Mouse (Mus musculus) right cerebral cortex, adult 18-20 months (tissue): ENCODE measurements around the gene Fam53b.
A peak's percentile ranks its signal among the peaks of the same experiment; 100 is the strongest.

Source experiments
- DNase-seq: peaks from one replicate; pipeline ENCODE4 v3.0.0; 2022; ENCODE audit warnings: mixed read lengths

Gene Fam53b

DNA sequence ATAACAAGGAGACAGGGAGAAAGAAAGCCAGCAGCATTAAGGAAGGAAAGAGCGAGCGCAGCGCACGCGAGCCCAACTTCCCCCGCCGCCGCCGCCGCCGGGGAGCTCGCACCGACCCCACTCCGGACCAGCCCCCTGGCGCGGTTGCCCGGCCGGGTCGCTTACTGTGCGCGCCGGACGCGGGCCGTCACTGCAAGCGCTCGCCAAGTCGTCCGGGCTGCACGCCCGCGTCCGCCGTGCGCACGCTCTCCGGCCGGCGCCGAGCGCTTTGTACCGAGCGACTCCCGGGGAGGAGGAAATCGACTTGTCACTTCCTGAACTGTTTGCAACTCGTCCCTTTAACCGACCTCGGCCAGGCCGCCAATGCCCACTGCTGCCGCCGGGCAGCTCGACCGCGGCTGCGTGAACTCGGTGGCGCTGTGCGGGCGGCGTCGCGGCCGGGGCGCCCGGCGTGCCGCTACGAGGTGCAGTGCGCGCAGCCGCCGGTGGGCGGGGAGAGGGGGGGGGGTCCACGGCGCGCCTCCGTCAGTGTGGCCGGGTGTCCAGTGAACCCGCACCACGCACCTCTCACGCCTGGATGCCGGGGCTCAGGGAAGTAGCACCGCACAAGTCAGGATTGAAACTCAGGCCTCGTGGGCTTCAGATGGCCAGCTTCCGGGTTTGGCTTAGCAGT is at the start of gene Fam53b:
Gene Fam53b, minus strand, starts transcription at position 471 of the 673 bp plus-strand sequence.
- DNase-seq: peak; percentile 79

DNA sequence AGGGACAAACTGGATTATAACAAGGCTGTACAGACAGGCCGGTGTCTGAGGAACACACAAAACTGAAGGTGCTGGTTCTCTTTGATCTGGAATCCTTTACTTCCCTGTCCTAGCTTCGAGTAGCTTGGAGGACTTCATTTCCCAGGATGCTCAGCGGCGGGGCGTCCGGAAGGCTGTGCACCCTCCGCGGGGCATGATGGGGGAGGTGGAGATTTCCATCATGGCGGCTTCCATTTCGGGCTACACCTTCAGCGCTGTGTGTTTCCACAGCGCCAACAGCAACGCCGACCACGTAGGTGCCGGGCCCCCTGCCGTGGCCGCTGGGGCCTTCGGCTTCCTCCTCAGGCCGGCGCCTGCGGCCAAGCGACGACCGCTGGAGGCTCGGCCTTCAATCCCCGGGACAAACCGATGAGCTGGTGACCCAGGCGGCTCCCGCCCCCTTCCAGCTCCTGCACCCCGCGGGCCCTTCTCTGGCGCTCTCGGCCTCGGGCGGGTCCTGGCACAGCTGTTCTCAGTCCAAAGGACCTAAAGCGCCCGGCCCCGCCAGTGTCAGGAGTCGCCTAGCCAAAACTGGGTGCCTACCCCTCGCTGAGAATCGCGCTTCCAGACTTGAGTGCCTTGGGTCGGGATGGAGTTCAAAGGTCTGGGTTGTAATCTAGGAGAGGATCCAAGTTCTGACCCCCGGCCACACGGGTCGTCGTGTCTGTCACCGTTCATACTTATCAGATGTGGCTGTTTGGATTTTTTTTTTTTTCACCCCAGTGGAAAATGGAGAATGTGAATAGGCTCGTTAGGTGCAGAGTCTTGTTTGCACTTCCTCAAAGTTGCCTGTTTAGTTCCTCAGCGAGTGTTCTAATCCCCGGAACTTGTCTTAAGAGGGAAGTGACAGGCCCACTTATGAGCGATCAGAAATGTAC is 45.6 kb upstream of the Fam53b start, which contains the start of gene Abraxas2:
Gene Abraxas2, plus strand, starts transcription at position 184 of the 917 bp plus-strand sequence.
- peak; percentile 94 for DNase-seq

DNA sequence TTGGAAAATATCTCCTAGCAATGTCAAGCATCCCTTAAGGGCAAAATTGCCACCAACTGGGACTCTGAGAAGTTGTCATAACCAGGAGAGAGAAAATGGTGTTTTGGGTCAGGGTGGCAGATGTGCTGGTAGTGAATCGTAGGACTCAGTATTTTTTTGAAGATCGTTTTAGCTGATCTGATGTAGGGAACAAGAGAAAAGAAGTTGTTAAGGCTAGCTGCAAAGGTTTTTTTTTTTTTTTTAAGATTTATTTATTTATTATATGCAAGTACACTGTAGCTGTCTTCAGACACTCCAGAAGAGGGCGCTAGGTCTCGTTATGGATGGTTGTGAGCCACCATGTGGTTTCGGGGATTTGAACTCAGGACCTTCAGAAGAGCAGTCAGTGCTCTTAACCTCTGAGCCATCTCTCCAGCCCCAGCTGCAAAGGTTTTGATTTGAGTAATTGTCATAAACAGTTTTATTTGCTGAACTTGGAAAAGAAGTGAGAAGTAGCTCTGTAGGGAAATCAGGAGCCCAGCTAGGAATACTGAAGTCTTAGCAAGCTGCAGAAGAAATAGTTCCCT is 44.4 kb upstream of the Fam53b start:
- DNase-seq: no peak

DNA sequence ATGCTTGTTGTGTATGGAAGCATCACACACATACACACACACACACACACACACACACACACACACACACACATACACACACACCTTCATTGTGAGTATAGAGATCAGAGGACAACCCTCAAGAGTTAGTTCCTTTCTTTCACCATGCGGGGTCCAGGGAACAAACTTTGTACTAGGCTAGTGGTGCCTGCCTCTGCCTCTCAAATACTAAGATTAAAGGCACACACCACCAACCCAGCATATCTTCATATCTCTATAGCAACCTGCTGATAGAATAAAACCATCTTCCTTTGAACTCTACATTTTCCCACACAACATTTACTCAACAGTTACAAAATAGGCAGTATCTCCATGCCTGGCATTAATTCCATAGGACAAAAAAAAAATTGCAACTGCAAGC is 42.4 kb upstream of the Fam53b start:
- DNase-seq: no peak

DNA sequence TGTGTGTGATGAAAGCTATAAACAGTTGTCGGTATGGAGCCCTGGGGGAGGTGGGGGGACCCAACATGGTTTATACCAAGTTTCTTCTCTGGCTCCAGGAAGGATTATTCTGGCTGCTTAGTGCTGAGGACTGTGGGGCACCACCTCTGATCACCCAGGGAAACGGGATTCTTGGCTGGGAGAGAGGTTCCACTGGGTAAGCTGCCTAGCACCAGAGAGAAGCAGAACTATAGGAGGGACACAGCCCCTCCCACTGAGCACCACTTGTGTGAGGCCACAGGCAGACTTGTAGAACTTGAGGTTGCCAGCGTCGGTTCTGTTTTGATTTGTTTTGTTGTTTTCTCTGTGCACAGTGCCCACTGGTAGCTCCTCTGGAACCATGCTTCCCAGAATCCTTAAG is 40.3 kb upstream of the Fam53b start:
- DNase-seq: no peak

DNA sequence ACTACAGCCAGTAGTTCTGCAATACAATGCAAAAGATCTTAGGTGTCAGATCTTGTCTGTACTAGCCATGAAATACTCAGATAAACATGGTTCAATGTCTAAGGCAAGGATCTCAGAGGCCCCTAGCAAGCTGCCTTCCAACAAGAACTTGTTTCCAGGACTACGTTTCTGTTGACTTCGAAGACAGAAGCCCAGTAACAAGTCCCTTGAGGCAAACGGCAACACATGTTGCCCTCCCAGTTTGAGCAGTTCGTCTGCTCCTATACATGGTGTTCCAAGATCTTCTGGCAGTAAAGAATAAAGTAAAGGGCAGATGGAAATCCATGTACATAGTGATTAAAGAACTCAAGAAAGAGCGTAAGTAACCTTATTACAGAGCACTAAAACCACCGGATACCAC is 39.7 kb upstream of the Fam53b start:
- DNase-seq: no peak

DNA sequence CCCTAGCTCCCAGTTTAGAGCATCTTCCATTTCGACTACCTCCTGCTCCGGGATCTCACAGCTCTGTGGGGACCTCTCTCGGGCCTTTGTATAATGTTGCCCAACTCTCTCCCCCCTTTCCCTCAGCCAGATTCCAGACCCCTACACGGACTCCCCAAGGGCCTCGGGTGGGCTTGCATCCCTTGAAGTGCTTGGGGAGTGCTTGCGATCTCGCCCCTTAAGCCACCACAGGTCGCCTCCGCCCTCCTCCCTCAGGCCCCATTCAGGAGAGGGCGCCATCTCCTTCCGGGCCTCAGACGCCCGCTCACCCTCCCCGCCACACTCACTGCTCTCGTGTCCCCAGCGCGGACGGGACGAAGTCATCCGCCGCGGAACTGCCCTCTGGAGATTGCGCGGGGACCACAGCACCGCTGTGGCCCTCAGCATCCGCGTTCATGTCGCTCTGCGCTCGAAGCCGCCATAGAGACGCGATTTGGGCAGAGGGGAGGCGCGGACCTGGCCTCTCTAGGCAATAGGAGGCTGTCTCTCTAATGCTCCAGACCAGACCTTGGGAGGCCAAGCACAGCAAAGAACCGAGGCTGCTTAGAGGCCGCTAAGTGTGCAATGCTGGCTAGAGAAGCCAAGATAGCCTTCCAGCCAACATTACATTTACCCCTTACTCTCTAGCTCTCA is 38.6 kb upstream of the Fam53b start, which contains the start of gene Eef1akmt2:
Gene Eef1akmt2, minus strand, starts transcription at position 501 of the 672 bp plus-strand sequence.
- DNase-seq: peak; percentile 85

DNA sequence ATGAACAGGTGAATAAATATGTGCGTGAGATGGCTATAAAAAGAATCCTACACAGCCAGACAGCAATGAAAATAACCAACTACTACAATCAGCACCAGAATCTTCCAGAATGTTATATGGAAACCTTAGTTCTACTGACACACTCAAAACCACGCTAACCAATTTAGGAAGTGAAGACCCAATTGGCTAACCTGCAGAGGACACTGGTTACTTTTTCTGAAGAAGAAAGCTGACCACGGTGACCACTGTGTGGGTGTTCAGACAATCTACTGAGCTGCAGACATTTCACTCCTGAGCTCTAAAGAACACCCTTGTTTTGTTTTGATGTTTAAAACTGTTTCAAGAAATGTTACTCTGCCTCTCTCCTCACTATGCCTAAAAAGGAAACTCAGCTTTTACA is 29.5 kb upstream of the Fam53b start:
- no peak for DNase-seq

DNA sequence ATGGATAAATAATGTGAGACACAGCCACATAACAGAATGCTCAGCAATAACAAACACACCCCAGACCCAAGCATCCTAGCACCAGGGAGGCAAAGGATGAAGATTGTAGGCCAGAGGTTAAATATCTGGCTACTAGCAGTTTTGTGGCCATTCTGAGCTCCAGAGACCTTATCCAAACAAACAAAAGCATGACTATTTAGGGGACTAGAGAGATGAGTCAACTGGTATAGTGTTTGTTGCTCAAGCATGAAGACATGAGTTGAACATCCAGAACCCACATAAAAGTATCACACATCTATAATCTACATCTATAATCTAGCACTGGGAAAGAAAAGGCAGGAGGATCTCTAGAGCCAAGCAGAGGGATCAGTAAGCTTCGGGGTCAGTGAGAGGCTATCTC is 28.8 kb upstream of the Fam53b start:
- DNase-seq: no peak

DNA sequence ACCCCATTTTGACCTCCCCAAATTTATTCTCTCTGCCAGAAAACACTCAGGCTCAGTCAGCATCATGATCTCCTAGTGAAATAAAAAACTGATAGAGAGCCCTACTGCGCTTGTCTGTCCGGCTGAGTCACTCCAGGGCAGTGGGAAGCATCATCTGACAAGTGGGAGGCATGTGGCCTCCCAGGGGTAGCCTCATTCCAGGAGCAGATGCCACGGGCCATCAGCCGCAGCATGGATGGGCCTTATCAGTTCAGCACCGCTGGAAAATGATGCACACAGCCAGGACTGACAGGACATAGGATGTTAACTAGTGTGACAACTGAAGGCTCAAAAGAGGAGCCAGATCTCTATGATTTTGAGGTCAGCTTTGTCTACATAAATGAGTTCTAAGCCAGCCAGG is 27.6 kb upstream of the Fam53b start:
- no peak for DNase-seq

DNA sequence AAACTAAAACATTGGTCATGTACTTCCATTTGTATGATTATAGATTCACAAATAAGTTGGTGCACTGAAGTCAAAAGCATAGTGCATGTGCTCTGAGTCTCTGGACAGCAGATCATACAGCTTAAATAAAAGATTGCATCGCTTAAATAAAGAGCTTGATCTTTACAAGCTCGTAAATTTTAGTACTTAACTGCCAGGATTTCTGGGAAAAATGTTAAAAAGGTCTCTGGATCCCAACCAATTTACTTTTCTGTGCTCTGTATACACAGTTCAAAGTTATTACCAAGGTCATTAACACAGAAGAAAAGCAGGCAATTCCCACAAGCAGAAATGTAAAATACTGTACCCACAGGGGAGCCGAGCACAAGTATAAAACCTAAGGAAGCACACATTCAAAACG is 17.3 kb upstream of the Fam53b start:
- DNase-seq: no peak

DNA sequence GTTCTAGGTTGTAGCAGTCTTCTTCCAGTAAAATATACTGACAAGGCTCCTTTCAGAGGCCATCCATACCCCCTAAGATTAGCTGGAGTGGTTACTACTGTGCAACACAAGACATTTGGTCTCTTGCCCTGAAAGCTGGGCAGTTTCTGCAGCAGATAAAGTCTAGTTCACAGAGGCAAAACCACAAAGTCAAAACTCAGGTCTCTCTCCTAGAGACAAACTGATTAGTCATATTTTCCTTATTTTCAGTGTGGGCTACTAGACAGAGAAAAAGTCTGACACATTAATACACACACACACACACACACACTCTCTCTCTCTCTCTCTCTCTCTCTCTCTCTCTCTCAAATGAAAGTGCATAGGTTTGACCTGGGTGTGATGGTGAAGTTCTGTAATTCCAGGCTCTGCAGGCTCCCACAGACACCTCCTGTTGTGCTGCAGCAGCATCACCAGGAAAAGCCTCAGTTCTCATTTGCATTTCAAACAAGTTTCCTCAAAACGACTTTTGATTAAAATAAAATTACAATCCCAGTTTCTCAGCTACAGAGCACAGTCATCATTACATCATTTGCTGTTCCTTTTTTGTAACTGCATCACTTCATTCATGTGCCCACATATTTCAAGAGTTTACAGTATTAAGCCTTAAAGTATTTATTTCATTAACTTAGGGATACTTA is 10.8 kb upstream of the Fam53b start:
- no peak for DNase-seq

DNA sequence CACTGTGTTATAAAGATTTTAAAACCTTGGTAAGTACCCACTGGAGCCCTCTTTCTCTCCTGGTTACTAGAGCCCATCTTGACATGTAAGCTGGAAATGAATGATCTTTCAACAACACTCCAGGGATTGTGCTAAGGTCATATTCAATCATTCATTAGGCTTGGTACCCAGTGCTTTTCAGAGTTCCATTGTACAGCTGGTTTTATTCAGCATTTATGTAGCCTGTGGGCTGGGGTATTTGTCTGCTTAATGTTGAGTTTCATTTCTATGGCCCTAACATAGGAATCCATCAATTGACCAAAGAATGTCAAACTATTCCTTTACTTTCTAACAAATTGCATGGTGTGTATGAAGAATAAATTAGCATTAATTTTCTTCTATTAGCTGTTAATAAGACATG is 10.1 kb upstream of the Fam53b start:
- no peak for DNase-seq

DNA sequence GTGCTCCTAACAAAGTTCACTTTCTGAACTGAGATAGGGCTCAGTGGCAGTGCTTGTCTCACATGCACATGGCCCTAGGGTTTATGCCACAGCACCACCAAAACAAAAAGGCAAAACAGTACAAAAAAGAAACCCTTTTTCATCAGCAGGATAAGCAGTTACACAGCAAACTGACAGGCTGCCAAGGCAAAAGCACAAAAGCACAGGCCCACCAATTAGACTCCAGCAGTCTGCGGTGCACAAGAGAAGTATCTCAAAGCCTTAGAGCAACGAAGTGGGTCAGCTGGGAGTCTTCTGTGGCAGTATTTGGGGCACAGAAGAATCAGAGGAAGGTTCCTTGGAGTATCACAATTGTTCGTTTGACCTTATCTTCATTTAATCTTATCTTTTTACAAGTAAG is 7.0 kb upstream of the Fam53b start:
- DNase-seq: no peak

DNA sequence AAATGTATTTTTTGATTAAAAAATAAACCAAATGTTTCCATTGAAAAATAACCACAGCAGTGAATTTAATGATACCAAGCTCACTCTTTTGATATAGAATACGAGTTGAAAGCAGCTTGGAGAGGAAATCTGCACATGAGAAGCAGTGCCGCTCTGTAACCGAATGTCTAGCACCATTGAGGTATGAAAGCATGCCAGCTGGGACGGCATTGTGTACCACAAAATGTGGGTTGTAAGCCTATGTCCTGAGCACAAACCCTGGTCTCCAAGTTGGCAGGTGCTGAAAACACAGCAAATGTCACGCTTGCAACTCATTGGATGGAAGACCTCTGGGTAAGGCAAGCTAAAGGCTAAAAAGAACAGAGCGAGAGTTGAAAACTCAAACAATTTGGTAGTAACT is 3.4 kb upstream of the Fam53b start:
- no peak for DNase-seq

DNA sequence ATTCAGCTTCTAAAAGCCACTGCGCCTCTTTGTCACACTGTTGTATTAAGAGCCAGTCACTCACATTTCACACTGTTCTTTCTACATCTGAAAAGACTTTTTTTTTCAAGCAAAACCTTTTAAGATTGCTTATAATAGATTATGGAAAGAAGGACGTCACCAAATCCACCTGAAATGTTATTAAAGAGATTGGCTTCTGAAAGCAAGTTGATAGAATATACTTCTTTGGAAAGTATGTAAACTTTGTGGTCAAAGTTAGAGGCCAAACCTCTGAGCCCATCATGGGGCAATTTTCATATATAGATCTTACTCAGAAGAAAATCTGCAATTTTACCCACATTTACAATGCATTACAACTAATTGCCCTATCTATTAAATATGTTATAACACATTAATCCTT is 2.8 kb upstream of the Fam53b start:
- DNase-seq: no peak

DNA sequence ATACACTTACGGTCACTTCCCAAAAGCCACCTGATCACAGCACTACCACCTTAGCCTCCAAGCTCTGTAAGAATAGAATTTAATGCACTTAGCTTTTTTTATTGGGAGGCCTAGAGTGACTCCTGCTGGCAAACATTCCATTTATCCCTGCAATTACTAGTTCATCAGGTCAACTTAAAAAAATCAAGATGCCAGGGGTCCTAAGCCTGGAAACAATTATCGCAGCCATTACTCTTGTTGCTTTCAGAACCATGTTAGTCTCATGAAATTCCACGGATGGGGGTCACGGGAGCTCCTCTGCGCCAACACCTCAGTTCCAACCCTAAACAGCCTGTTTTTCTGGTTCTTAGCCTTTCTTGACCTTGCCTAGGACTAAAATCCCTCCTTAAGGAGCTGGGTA is 1.4 kb upstream of the Fam53b start:
- no peak for DNase-seq

DNA sequence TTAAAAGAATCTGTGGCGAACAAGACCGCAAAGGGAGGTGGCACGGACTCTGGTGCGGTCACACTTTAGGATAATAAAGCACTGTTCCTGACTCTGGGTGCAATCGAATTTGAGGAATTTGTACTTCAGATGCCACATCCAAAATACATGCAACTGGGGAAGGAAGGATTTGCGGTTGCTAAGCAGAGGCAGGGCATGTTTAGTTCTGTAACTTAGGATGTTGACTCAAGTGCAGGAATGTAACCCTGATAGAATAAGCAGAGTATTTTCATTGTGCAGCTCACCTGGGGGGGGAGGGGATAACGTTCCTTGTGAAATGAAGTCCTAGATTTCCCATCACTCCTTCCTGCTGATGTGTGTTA is 384 bp upstream of the Fam53b start:
- DNase-seq: no peak

DNA sequence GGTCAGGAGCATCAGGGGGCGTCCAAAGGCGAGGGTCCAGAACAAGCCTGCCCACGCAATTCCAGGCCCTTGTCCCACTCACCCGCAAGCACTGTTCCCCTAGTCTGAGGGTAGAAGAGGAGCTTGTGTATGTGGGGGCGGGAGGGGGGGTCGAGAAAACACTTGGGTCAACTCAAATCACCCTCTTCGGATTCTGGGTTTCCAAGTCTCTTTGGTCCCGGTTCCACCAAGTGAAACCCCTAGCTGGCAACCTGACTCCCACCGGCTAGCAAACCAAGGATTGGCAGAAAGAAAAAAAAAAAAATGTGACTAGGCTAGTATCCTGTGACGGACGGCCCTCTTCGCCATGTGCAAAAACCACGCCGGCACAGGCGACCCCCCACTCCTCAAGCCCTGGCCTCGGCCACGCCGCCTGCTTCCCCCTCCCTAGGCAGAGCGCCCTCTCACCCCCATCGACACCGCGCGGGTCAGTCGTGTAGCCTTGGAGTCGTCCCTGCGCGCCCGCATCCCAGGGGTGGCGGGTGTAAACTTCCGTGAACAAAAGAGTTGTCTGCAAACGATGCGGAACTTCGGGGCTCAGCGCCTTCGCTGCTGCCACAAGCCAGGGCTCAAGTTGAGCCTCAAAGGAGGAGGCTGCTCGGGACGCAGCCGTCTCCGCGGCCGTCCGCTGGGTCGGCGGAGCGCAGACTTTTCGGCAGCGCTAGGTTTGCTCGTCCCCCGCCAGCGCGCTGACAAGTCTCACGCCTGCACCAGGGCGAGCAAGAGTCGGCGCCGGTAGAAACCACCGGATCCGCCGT is 869 bp downstream of the Fam53b start:
- peak; percentile 51 for DNase-seq

DNA sequence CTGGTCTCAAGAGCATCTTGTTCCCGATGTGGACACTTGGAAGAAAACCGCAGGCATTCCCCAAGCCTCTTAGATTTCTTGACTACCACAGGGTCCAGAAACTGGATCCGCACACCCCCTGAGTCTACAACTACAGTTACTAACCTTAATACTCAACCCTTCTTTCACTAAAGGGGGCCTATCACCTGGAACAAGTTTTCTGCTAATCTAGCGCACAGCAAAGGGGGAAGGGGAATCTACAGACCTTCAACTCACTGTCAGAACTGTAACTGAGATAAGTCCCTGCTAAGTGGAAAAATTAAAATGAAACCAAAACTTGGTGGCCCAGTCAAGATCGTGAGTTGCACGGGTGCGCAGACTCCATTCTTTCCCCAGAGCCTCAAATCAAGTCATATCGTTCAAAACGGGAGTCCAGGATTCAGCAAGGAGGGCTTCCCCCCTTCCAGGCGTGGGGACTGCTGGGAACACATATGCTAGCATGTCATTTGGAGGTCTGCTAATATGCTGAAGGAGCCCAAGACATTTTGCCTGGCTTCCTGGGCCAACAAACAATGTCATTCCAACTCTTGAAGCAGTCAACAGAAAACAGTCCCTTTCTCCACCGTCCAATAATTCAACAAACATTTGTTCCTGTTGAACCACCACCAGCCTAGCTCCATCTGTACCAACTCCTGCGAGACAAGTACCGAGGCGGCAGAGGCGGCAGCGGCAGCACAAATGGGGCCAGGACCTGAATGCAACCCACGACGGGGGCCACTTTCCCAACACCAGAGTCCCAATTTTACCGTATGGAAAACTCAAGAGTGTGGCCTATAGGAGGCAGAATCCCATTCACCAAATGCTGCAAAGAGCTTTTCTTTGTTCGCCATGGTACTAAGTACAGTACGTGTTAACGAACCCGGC is 1.7 kb downstream of the Fam53b start:
- DNase-seq: peak; percentile 56

DNA sequence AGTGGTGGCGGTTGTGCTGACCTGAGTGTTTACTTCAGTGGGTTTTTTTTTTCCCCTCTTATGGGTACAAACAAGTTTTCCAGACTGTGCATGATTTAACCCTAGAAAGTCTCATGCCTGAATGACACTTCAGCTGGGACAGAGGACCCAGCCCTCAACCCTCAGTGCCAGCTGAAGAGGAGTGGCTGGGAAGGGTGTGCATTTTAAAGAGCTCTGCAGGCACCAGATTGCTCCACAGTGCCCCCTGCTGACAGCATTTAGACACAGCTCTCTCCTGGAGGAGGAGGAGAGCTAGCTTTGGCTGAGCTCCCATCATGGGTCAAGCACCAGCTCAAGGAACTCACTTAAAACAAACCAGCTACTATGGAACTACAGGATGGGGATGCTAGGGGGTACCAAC is 2.8 kb downstream of the Fam53b start:
- DNase-seq: peak; percentile 93
